Mouse (Mus musculus): Measurements from ENCODE around the gene Txndc2.
A peak's percentile ranks its signal among the peaks of the same experiment; 100 is the strongest.

The Txndc2 gene

GRCm38 (mm10) chr17:65612391-65613141, 29.4 kb downstream of the Txndc2 start:
- peak; percentile 62 for DNase-seq (ENCODE audit: low read depth, low spot score)

DNA sequence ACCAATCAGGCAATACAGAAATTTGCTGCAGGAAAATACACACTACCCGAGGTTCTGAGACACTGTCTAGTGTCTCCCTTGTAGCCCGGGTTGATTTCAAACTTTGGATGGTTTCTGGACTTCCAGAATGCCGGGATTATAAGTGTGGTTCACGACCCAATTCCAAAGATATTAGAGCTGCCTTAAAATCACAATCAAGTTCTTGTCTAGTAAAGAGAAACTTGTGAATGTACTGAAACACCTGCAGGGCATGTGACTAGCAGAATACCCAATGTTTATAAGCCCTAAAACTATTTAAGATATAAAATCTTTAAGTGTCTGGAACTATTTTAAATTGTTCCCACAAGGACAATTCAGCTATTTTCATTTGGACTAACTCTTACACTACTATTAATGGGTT, 30.2 kb downstream of the Txndc2 start:
- DNase-seq (ENCODE audit: low read depth, low spot score): no peak

DNA sequence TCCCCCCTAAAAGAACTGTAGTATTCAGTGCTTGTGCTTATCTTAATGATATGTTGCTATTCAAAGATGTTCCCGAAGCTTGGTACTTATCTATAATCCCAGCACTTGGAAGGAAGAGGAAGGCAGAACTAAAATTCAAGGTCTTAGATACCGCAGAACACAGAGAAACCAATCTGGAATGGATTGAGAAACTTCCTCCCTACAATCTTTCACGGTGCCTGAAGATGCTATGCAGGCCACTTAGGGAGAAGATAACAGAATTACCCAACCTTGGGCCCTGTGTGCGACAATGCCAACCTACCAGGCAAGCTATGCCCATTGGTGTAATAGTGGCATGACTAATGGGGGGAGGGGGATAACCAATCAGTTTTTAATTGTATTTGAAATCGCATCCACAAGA, 33.2 kb downstream of the Txndc2 start:
- no peak for DNase-seq (ENCODE audit: low read depth, low spot score)

- no peak for DNase-seq (ENCODE audit: low read depth, low spot score)
Measured at GRCm38 (mm10) chr17:65608312-65608687, 33.7 kb downstream of the Txndc2 start.

GRCm38 (mm10) chr17:65607574-65608311, 34.2 kb downstream of the Txndc2 start:
- peak; percentile 41 for DNase-seq (ENCODE audit: low read depth, low spot score)

DNA sequence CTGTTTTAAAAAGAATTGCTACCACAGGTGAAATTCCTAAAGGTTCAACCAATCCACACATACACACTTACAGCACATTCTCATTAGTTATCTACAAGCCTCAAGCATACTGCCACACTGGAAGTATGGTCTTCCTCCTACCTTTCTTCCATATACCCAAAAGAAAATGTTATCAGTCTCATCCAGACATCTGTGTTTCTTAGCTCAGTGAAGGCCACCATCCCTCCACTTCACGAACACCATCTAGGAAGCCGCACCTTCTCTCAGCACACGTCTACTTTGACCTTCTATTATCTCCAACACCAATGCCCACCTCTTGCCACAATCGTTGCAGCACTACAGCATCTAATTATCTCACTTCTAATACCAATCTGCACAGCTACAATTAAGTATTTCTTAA, 36.0 kb downstream of the Txndc2 start:
- DNase-seq (ENCODE audit: low read depth, low spot score): no peak

- DNase-seq (ENCODE audit: low read depth, low spot score): no peak
Measured at GRCm38 (mm10) chr17:65604892-65605291, 37.1 kb downstream of the Txndc2 start.

DNA sequence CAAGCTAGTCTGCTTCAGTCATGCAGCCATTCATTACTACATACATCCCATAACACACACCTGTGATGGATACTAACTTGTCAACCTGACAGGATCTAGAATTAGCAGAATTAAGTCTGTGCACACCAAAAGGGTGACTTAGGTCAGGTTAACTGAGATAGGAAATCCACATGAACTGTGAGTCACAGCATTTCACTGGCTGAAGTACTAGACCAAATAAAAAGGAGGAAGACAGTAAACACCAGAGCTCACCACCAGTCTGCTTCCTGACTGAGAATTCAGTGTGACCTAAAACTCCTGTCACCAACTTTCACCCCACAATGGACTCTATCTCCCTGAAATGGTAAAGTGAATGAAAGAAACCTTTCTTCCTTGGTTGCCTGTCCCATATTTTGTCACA, 37.7 kb downstream of the Txndc2 start:
- no peak for DNase-seq (ENCODE audit: low read depth, low spot score)

DNA sequence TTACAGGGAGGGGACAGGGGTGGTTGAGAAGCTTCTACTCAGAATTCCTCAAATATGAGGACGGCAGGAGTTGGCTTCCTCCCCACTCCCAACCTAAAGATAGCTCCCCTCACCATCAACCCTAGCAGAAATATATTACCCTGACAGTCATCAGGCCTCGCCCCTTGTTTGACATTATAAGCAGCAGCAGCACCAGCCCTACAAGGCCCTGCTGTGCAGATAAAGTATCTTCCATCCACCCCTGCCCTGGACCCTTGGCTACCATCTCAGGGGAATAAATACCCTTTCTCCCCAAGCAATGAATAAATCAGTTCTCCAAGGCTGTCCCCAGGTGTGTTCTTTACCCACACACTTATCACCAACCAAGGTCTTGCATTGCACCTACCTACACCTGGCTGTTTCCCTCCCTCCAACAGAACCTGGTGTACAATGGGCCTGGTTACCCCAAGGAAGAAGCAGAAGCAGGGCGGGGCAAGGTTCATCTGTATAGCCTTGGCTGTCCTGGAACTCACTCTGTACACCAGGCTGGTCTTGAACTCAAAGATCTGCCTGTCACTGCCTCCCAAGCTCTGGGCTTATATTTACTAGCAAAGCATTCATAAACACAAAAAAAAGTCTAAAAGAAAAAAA, 44.0 kb downstream of the Txndc2 start:
- no peak for DNase-seq (ENCODE audit: low read depth, low spot score)

DNA sequence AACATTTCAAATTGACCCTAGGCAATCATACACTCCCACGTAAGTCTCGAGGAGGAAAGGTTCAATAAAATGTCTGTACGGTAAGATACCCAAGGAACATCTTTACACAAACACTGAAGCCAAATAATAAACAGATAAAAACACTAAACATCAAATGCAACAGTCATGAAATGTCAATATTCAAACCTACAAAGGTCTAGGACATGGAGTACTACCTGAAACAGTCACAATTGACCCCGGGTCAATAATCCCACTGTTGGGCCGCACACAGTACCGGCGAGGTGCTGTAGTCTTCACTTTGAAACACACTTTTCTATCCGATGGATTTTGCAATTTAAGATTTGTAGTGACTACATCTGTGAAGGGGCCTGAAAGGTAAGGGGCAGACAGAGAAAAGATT, 47.3 kb downstream of the Txndc2 start:
- no peak for DNase-seq (ENCODE audit: low read depth, low spot score)
